Mouse (Mus musculus) adrenal gland, adult 18-20 months (tissue): ENCODE results near the gene Shb. TPM values are rescaled to one million over a fixed set of nuclear protein-coding genes. Genes with fewer than 3 reads are reported as not detected.

Source experiments
- DNase-seq, 2 experiments: peaks; one replicate each; pipeline ENCODE4 v3.0.0; 2021 to 2022; ENCODE audit warnings: low spot score in 2 of 2
- long read RNA-seq, 2 experiments: library from polyadenylated mRNA; stranded (forward); transcript quantifications; one replicate each; pipeline ENCODE4 v2.0.0; 2021
- total RNA-seq, 2 experiments: library from RNA; stranded (reverse); gene quantifications; 1 replicate in 1 of 2; 2 replicates in 1 of 2; pipeline ENCODE4 v1.2.3; 2021

Gene Shb
- total RNA-seq = 100 to 1,000 TPM in 1 of 2 experiments, 10 to 100 TPM in 1; 75.3 to 151 TPM
- long read RNA-seq, experiment 1, transcript Shb-201 (6 exons, 2,244 nt) = major isoform, 152 of 161 reads
- long read RNA-seq, experiment 1, partial matches to known transcripts = 2 of 161 reads
- long read RNA-seq, experiment 1, other reads (novel, unspliced or antisense) = 7 of 161 reads
- long read RNA-seq, experiment 2, transcript Shb-201 (6 exons, 2,244 nt) = major isoform, 305 of 327 reads
- long read RNA-seq, experiment 2, partial matches to known transcripts = 10 of 327 reads
- long read RNA-seq, experiment 2, other reads (novel, unspliced or antisense) = 12 of 327 reads

- peak in 1 of 2 experiments; percentile 67 for DNase-seq
Measured at GRCm38 (mm10) chr4:45532375-45532774, at the start of gene Shb. TSS of gene Shb (minus strand) at chr4:45532470.

GRCm38 (mm10) chr4:45581095-45581494 is 48.8 kb upstream of the Shb start:
- no peak for DNase-seq

DNA sequence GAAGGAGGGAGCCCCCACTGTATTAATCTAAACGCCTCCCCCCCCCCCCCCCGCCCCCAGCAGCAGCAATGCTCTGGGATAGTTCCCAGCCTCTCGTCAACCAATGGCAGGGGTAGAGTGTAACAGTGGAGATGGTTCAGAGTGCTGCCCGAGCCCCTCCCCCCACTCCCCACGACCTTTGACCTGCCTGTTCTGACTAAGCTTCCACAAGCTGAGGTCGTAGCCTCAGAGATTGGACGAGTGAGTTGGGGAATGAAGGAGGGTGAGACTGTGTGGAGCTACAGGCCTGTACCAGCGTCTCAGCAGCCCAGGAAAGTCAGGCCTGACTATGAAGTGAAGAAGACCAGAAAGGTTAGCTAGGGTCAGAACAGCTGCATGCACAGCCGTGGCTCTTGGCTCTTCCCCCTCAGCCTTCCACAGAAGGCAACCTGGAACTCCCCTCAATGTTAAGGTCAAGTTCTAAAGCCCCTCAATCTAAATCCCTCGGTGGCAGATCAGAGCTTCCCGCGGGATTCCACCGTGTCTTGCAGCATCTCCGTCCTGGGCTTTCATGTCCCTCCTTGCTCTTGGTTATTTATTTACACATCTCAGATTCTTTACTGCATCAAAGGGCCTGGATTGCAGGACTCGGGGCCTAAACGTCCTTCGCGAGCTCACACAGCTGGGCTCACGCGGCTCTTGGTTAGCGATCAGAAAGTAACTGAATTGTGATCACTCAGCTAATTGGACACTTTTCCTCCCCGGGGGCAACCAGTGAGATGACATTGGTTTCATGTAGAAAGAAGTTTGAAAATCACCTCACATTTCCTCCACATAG is 46.5 kb upstream of the Shb start:
- DNase-seq = no peak

GRCm38 (mm10) chr4:45577631-45578030 is 45.4 kb upstream of the Shb start:
- no peak for DNase-seq

GRCm38 (mm10) chr4:45574614-45575169 is 42.4 kb upstream of the Shb start:
- no peak for DNase-seq

- peak; percentile 33 to 60 for DNase-seq
Measured at GRCm38 (mm10) chr4:45569521-45569920, 37.3 kb upstream of the Shb start.

DNA sequence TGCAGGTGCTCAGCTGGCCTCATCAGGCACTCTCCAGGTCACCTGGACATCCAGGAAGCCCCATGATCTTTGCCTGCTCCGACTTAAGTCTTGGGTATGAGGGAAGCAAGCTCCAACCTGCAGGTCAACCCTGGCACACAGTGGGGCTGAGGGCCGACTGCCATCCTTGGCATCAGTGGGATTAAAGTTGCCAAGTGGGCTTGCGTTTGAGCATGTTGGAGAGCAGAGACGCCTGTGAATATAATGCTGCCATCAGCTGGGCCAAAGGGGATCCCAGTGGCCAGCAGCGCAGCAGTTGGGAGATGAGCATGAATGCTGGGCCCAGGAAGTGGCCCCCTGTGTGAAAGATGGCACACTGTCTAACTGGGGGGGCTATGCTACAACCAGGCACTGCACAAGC is 25.9 kb upstream of the Shb start:
- no peak for DNase-seq

- DNase-seq = no peak
Measured at GRCm38 (mm10) chr4:45552571-45552970, 20.3 kb upstream of the Shb start.

GRCm38 (mm10) chr4:45550970-45551369 is 18.7 kb upstream of the Shb start:
- DNase-seq = no peak

DNA sequence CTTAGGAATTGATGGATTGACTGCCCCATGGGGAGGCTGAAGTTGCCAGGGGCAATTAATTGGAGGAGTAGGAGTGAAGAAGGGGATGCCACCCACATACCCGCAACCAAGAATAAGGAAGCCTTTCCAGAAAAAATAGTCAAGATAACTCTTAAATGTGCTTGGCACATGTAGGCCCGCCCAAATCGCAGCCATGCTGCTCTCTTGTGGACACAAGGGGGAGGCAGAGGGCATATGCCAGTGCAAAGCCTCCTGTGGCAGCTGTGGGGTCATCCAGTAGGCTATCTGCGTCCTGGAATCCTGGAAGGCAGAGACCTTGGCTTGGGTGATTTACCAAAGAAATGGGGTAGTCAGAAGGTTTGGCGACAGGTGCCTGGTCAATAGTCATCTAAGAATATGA is 17.2 kb upstream of the Shb start:
- DNase-seq = peak; percentile 45 to 48

DNA sequence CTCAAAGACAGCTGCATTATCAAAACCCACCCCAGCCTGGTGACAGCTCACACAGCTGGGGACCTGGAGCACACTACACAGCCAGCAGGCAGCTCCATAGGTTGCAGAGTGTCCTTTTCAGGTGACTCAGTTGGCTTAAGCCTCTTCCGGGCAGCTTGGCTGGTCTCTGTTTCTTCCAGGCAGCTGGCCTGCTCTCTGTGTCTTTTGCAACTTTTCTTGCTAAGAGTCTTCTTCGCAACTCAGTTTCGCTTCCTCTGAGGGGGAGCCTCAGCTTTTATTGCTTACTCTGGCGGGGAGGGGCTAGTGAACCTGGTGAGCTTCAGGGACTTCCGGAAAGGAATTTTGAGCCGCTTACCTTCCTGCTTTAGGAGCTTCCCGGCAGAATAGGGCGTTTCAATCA is 13.6 kb upstream of the Shb start:
- DNase-seq = no peak

DNA sequence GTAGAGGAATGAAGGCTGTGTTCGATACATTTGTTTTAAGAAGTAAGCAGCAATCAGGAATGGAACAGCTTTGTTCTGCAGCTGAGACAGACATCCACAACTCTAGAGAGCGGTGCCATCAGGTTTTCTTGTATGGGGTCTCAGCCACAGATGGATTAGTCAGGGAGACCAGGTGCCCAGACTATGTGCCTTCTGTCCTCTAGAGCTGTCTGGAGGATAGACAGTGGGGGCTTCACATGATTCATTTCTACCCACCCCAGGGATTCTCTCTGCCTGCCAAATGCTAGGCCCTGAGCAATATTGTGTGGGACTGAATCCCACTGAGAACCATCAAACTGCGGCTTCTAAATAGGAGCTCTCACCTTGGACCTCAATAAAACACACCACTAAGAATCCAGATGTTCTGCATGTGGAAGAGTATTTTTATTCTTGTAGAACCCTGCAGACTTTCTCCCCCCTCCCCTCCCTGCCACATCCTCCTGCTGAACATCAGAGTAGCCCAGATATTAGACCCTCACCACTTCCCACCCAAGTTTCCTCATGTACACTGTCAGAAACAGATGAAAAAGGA is 11.3 kb upstream of the Shb start:
- DNase-seq = no peak

- no peak for DNase-seq
Measured at GRCm38 (mm10) chr4:45540151-45540933, 8.1 kb upstream of the Shb start.

DNA sequence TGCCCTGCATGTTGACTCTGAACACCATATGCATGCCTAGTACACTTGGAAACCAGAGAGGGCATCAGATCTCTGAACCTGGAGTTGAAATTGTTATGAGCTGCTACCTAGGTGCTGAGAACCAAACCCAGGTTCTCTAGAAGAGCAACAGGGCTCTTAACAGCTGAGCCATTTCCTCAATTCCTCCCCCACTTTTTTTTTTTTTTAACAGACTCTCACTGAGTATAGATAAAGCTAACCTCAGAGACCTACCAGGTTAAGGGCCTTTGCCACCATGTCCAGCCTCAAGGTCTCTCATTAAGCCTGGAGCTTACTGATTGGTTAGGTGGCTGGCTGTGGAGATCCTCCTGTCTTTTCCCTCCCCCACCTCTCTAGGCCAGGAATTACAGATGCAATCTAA is 6.9 kb upstream of the Shb start:
- DNase-seq = no peak

- DNase-seq = no peak
Measured at GRCm38 (mm10) chr4:45533436-45533940, 1.2 kb upstream of the Shb start.

DNA sequence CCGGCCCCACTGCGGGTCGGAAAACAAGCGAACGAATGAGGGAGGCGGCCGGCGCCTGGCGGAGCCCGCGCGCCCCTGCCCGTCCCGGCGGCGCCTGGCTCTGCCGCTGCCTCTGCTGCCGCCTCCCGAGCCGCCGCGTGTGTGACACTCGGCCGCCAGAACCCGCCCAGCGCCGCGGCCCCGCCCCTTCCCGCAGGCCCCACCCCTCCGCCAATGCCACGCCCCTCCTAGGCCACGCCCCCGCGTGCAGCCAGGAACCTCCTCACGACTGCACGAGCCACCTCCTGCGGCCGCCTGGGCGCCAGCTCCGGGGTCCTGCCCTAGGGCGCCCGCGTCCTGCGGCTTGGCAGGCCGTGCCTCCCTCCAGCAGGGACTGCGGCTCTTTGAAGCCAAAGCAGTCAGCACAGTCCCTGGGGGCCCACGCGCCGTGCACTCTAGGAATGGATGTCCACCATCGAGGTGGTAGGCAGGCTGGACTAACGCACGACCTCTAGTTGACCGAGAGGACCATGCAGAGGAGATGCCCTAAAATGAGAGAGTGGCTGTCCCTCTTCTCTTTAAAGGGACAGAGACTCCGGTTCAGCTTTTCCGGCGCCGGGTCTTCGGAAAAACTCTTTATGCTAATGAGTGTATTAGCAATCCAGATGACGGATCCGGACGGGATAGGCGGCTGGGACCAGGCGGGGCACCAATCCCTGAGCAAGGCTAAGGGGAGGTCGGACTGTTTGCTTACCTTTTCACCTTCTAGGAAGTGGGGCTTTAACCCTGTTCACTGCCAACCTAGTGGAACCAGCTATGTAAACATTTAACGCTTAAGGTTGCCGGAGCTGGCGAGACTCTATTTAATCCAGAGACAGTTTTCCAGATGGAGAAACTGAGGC is 1.4 kb downstream of the Shb start:
- peak; percentile 95 to 96 for DNase-seq

DNA sequence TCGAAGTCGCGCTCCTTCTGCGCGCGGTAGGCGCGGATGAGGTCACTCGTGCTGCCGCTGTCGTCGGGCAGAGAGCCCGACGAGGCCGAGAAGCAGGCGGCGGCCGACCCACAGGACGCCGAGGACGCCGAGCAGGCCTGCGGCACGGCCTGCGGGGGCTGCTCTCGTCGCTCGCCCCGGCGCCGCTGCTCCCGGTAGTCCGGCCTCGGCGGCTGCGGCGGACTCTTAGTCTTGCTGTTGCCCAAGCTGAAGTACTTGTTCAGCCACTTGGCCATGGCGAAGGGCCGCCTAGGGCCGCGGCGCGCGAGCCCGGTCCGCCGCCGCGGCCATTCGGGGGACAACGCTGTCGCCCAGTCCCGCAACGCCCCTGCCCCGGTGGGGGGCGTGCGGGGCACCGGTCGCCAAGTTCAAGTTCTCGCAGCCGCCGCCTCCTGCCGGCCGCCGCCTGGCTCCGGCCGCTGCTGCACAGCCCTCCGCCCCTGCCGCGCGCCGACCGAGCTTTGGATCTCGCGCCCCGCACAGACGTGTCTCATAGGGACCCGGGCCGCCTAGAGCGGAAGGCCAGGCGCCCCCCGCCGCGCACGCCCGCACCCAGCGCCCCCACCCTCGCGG is 2.2 kb downstream of the Shb start:
- DNase-seq = peak in 1 of 2 experiments; percentile 57

DNA sequence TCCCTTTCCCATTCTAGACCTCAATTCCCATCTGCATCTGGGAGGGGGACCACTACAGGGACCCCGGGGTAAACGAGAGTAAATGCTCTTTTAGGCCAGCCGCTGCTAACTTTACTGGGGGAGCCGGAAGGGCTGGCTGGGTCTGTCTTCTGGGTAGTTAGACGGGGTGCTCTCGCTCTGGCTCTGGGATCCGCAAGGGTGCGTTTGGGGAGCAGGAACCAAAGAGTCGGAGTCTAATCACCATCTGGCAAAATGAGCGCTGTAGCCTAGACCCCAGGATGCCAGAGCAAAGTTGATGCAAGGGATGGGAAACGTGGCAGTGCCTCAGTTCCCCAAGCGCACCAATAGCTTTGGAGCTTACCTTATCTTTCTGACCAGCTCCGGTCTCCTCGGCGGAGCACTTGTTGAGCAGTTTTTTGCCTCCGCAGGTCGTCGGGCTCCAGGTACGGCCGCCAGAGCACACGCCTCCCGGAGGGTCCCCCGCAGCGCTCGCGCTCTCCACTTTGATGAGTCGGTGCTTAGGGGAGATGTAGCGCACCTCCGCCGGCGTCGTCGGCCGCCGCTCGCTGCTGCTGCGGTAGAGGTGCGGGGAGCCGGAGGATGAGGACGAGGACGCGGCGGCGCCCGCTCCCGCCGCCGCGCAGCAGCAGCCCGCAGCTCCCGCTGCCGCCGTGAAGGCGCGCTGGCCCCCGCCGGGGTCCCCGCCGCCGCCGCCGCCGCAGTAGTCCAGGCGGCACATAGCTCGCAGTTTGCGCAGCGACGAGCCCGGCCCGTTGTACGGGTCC is 2.9 kb downstream of the Shb start:
- peak in 1 of 2 experiments; percentile 38 for DNase-seq
